Mouse (Mus musculus) testis, adult 2 months (tissue): ENCODE data around the gene Gm10322. TPM values are rescaled to one million over a fixed set of nuclear protein-coding genes. Genes with fewer than 3 reads are reported as not detected.

Experiments used
- H3K27ac ChIP-seq: fragments of 200-500 bp; 2 replicates; pipeline ENCODE4 v1.5.1; 2012; ENCODE audit warnings: low read depth, low read length; ENCODE audit not compliant: control insufficient read depth, insufficient read depth
- H3K27me3 ChIP-seq: fragments of 200-500 bp; 2 replicates; pipeline ENCODE4 v1.6.1; 2012; ENCODE audit warnings: mild to moderate bottlenecking, low read length, moderate library complexity; ENCODE audit not compliant: control insufficient read depth, insufficient read depth
- H3K36me3 ChIP-seq: fragments of 200-500 bp; 2 replicates; pipeline ENCODE4 v1.6.1; 2012; ENCODE audit warnings: mild to moderate bottlenecking, low read length; ENCODE audit not compliant: control insufficient read depth, insufficient read depth
- H3K4me1 ChIP-seq: fragments of 200-500 bp; 2 replicates; pipeline ENCODE4 v1.6.1; 2012; ENCODE audit warnings: low read length; ENCODE audit not compliant: control insufficient read depth, insufficient read depth
- H3K4me3 ChIP-seq: fragments of 200-500 bp; 2 replicates; pipeline ENCODE4 v1.5.1; 2012; ENCODE audit warnings: low read depth, mild to moderate bottlenecking, low read length, moderate library complexity, mixed read lengths; ENCODE audit not compliant: control insufficient read depth
- CTCF ChIP-seq: fragments of 200-500 bp; IDR thresholded peaks from 2 replicates; pipeline ENCODE4 v1.5.1; 2012; ENCODE audit warnings: low read depth, mild to moderate bottlenecking, inconsistent platforms, low read length, moderate library complexity; ENCODE audit not compliant: control insufficient read depth, insufficient read depth, insufficient replicate concordance
- POLR2A ChIP-seq: fragments of 200-500 bp; IDR thresholded peaks from 2 replicates; pipeline ENCODE4 v1.6.1; 2012; ENCODE audit warnings: low read depth, mild to moderate bottlenecking, inconsistent platforms, low read length, moderate library complexity; ENCODE audit not compliant: control insufficient read depth
- polyA plus RNA-seq: library from polyadenylated mRNA; depleted of rRNA; stranded (reverse); fragments of >200 nt; gene quantifications from 2 replicates; pipeline ENCODE4 v1.2.3, GENCODE M21; 2012

The Gm10322 gene
- polyA plus RNA-seq, 1 experiment: not detected

DNA sequence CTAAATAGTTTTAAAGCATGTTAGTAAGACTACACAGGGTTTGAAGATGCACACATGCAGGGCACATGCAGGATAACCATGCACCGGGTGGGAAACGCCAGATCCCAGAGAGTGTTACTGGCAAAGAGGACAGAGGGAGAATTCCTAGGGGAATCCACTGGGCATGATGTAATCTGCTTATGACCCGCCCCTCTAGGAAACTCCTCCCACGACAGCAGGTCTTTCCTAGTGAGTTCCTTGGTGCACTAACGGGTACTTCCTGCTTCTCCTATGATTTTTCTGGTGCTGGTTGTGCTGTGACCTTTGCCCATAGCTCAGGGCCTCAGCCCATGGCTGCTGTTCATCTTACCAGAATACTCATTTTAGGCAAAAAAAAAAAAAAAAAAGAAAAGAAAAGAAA is 12.0 kb upstream of the Gm10322 start:
- H3K4me1 ChIP-seq: no peaks in the 10 kb centered on the region
- H3K36me3 ChIP-seq: no peaks in the 10 kb centered on the region
- no peak overlapping the region for H3K4me3 ChIP-seq
- H3K27ac ChIP-seq: no peak overlapping the region
- TF ChIP-seq CTCF: no peak
- no peak for TF ChIP-seq POLR2A
- H3K27me3 ChIP-seq: no peaks in the 10 kb centered on the region

DNA sequence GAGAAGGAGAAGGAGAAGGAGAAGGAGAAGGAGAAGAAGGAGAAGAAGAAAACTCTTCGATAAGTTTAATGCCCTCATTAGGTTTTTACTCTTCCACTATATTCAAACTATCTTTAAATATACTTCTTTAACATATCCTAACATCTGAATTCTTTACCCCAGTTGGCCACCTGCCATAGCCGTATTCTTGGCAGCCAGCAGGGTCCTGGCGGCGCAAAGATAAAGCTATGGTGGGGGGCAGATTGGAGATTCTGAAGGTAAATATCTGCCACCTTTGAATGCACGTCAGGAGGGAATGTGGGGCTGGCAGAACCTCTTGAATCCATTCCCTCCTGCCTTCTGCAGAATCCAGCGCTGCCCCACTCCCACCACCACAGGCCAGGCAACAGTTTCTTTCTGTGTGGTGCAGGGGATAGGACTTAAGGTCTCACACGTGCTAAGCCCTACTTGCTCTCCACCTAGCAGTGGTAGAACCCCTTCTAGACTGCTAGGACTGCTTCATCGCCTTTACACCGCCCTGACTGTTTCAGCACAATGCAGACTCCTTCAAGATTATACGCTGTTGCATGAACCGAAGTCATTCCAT is 10.9 kb upstream of the Gm10322 start:
- H3K27me3 ChIP-seq: no peaks in the 10 kb centered on the region
- no peaks in the 10 kb centered on the region for H3K36me3 ChIP-seq
- H3K4me3 ChIP-seq: no peak overlapping the region
- H3K27ac ChIP-seq: no peak overlapping the region
- no peak for TF ChIP-seq CTCF
- no peak for TF ChIP-seq POLR2A
- H3K4me1 ChIP-seq: no peaks in the 10 kb centered on the region

DNA sequence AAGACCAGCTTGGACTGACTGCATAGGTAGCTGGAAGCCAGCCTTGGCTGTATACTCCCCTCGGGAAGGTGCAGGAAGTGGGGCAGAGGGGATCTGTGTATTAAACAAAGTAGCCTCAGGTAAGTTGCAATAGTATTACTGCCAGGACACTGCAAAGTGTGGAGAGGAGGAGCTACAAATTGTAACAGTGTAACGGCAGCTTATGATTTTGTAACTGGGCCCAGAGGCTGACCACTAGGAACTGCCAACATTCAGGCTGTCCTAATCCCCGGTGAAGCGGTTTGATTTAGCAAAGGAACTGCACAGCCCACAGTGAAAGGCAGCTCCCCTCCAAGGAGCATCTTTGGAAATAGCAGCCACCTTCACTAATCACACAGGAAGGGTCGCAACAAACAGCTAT is 2.6 kb upstream of the Gm10322 start:
- Histone ChIP-seq H3K4me1 (peaks cover 7% of the 10 kb centered on the region), H3K27me3 (no peaks in the 10 kb centered on the region), H3K4me3 (no peak overlapping the region), H3K27ac (no peak overlapping the region), H3K36me3 (no peaks in the 10 kb centered on the region)
- TF ChIP-seq CTCF (no peak), POLR2A (no peak)

DNA sequence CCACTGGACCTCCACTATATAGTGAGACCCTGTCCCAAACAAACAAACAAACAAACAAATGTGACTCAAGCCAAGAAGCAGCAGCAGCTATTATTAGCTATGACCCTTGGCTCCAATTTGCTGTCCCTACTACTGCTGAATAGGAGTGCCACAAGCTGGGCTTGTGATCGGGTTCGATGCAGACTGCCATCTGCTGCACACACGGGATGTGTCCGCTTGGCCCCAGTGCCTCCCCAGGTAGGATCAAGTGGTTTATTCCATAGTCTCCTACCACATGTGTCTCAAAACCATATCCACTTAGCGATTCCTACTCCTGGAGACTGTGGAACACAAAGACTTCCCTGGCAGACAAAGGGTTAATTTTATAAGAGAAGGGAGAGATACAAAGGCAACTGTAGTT is 1.7 kb upstream of the Gm10322 start:
- H3K27ac ChIP-seq: no peak overlapping the region
- H3K4me1 ChIP-seq: peaks cover 7% of the 10 kb centered on the region
- no peaks in the 10 kb centered on the region for H3K36me3 ChIP-seq
- H3K27me3 ChIP-seq: no peaks in the 10 kb centered on the region
- no peak for TF ChIP-seq CTCF
- TF ChIP-seq POLR2A: no peak
- H3K4me3 ChIP-seq: no peak overlapping the region

DNA sequence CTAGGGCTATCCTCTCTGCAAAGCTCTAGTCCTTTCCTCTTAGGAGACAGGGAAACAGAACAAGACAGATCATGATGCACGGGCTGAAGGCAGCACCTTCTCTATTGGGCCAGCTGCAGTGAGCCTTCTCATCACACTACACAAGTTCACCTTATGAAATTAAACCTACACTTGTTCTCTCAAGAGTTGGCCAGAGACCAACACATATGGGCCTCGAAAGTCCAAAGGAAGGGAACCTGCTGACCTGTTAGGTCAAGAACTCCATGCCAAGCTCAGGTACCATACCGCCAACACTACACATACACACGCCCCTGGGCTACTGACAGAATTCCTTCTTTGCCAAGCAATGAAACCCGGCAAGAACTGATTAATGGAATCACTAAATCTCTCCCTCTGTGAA is 452 bp upstream of the Gm10322 start:
- Histone ChIP-seq H3K36me3 (no peaks in the 10 kb centered on the region), H3K4me1 (peaks cover 7% of the 10 kb centered on the region)

DNA sequence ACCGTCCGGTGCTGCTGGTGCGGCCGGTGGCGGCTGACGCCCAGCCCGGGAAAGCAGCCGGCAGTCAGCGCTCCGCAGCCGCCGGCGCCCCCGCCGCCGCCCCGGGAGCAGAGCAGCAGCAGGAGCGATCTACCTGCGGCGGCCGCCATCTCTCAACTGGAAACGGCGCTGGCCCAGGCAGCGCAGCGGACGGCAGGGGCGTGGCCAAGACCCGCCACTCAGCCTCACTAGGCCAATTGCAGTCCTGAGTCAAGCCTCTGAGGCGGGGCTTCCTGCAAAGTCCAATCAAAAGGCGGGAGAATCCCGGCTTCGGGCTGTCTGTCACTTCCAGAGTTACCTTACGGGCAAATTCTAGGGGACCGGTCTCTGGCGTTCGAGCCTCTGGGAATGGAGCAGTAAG is 659 bp downstream of the Gm10322 start, which contains the start of gene Mcu:
TSS of gene Mcu (minus strand) at position 171 of the 400 bp plus-strand sequence.
- Histone ChIP-seq H3K4me1 (peaks cover 7% of the 10 kb centered on the region), H3K4me3 (peak within 1 kb of the TSS; percentile 73), H3K27ac (0 out of 2 replicates have a peak within 1 kb of the TSS, but pooled peaks have one; percentile 12), H3K36me3 (no peaks in the 10 kb centered on the region), H3K27me3 (no peaks in the 10 kb centered on the region)
- TF ChIP-seq CTCF: no peak
- TF ChIP-seq POLR2A: peak; percentile 70; the same call in 1 of the 2 replicates

More for the DNA sequence above, 452 bp upstream of the Gm10322 start:
- Histone ChIP-seq H3K27me3 (no peaks in the 10 kb centered on the region), H3K27ac (no peak overlapping the region), H3K4me3 (peak overlapping the region; percentile 73; the same call in 1 of the 2 replicates)
- TF ChIP-seq CTCF: no peak
- TF ChIP-seq POLR2A: no peak

DNA sequence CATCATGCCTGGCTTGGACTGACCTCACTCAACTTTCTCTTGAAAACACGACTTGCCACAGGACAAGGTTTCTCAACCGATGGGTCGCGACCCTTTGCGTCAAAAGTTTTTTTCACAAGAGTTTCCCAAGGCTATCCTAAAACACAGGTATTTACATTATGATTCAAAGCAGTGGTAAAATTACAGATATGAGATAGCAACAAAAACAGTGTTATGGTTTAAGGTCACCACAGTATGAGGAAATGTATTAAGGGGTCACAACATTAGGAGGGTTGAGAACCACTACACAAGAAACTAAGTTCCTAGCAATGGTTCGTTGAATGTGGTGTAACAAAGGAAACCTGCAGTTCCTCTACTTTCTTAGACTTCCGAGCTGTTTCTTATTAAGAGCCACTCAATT is 1.9 kb downstream of the Gm10322 start:
- Histone ChIP-seq H3K27ac (no peak overlapping the region), H3K4me1 (peaks cover 7% of the 10 kb centered on the region), H3K36me3 (no peaks in the 10 kb centered on the region), H3K27me3 (no peaks in the 10 kb centered on the region), H3K4me3 (no peak overlapping the region)
- TF ChIP-seq POLR2A (no peak), CTCF (no peak)

DNA sequence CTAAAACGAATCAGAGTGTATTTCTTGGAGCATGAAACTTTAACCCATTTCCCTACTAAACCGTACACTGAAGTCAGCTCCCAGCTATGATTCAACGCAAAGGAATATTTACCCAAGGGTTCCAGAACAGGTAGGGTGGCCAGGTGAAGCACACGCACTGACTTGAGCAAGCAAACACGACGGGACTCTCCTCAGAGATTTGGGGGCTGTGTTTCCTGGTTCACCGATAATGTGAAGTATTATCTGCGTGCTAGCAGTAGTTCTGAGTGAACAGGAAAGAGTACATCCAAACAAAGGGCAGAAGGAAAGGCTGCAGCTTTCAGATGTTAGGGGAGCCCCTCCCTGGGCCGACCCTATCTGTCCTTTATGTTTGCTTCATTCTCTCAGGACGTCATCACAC is 5.5 kb downstream of the Gm10322 start:
- H3K27me3 ChIP-seq: no peaks in the 10 kb centered on the region
- no peak overlapping the region for H3K27ac ChIP-seq
- peaks cover 2% of the 10 kb centered on the region; the same call in 1 of the 2 replicates for H3K4me1 ChIP-seq
- TF ChIP-seq CTCF: no peak
- TF ChIP-seq POLR2A: no peak
- H3K36me3 ChIP-seq: no peaks in the 10 kb centered on the region
- H3K4me3 ChIP-seq: no peak overlapping the region
